Mouse (Mus musculus) adrenal gland, postnatal 4 days (tissue): ENCODE results near the gene Krt8. TPM values are rescaled to one million over a fixed set of nuclear protein-coding genes. Genes with fewer than 3 reads are reported as not detected.

ENCODE experiments used
- DNase-seq, 2 experiments: peaks; one replicate each; pipeline ENCODE4 v3.0.0; 2021 to 2022; ENCODE audit warnings: low spot score in 2 of 2, mixed read lengths in 2 of 2
- long read RNA-seq, 2 experiments: library from polyadenylated mRNA; stranded (forward); transcript quantifications; one replicate each; pipeline ENCODE4 v2.0.0; 2021
- total RNA-seq, 2 experiments: library from RNA; stranded (reverse); gene quantifications; 2 replicates each; pipeline ENCODE4 v1.2.3; 2021

The Krt8 gene
- total RNA-seq = 10 to 100 TPM; 18.8 TPM
- long read RNA-seq, experiment 1, transcript Krt8-201 (9 exons, 1,958 nt) = major isoform, 9 of 22 reads
- long read RNA-seq, experiment 1, partial matches to known transcripts = 12 of 22 reads
- long read RNA-seq, experiment 1, other reads (novel, unspliced or antisense) = 1 of 22 reads
- long read RNA-seq, experiment 2, transcript Krt8-201 (9 exons, 1,958 nt) = major isoform, 20 of 27 reads
- long read RNA-seq, experiment 2, partial matches to known transcripts = 5 of 27 reads
- long read RNA-seq, experiment 2, other reads (novel, unspliced or antisense) = 2 of 27 reads

- no peak for DNase-seq
Measured at GRCm38 (mm10) chr15:102004189-102004588, at the start of gene Krt8. Gene Krt8 (minus strand): TSS chr15:102004482.

GRCm38 (mm10) chr15:102051920-102052683, 47.8 kb upstream of the Krt8 start:
- DNase-seq = peak in 1 of 2 experiments; percentile 12

GRCm38 (mm10) chr15:102049871-102050270, 45.6 kb upstream of the Krt8 start:
- no peak for DNase-seq

DNA sequence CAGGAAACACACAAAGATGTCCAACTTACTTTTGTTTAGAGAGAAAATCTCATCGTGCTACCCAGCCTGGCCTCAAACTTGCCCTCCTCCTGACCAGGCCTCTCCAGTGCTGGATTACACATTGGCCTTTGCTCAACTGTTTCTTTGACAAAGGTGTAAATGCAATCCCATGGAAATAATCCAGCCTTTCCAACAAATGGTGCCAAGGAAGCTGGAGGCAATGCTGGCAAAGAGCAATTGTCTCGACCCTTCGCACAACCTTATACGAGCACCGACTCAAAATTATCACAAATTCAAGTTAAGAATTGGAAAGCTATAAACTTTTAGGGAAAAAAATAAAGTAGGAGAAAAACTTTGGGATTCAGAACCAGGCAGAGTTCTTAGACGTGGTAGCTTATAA, 43.7 kb upstream of the Krt8 start:
- DNase-seq = no peak

DNA sequence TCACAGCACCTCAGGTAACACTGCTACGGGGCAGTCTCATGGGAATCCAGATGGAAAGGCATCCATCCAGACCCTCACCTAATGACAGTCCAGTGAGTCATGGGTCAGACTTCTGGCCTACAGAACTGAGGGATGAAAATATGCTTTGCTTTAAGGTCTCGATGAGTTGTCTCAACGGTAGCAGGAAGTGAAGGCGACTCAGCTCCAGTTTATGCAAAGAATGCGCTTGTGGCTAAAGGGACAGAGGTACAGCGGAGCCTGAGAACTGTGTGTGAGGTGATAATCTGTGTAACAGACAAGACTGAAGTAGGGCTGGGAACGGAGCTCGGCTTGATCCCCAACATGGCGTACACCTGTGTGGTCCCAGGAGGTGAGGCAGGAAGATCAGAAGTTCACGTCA, 41.4 kb upstream of the Krt8 start:
- DNase-seq = no peak

DNA sequence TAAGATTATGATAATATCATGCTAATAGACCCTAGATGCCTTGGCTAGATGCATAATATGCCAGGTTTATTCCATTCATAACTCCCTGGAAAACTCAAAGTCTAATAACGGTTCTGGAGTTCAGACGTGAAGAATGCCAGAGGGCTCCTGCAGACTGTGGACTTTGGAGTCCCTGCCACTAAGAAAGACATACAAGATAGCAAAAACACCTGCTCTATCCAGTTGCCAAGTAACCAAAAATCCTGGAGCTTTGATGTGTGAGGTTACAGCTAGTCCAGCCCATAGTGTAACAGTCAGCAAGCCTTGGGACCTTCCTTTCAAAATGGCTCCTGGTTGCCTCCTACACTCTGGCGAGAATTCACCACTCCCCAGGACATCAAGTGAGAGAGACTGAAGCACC, 40.5 kb upstream of the Krt8 start:
- no peak for DNase-seq

- DNase-seq = no peak
Measured at GRCm38 (mm10) chr15:102041951-102042350, 37.7 kb upstream of the Krt8 start.

- no peak for DNase-seq
Measured at GRCm38 (mm10) chr15:102040277-102040676, 36.0 kb upstream of the Krt8 start.

GRCm38 (mm10) chr15:102034121-102035053, 30.1 kb upstream of the Krt8 start:
- DNase-seq = no peak

GRCm38 (mm10) chr15:102028040-102028439, 23.8 kb upstream of the Krt8 start, which contains the start of gene Krt18:
Gene Krt18 (plus strand): TSS chr15:102028180.
- no peak for DNase-seq

GRCm38 (mm10) chr15:102026430-102026829, 22.1 kb upstream of the Krt8 start:
- no peak for DNase-seq

- no peak for DNase-seq
Measured at GRCm38 (mm10) chr15:102025136-102025872, 21.0 kb upstream of the Krt8 start.

GRCm38 (mm10) chr15:102023888-102024287, 19.6 kb upstream of the Krt8 start:
- no peak for DNase-seq

DNA sequence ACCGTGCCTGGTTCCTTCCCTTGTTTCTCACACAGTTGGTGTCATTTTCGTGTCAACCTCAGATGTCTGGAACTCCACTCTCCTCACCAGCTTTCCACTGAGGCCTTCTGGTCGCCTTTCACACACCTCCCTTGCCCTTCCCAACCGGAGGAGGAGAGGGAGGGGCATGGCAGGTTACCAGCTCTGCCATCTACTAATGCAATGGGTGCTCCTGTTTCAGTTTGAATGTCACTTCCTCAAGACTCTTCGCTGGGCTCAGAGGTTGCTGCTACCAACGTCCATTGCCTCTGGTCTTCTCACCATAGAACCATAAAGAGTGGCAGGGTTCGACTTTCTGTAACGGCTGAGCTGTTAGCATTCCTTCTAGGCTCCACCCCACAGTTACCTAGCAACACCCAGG, 18.2 kb upstream of the Krt8 start:
- DNase-seq = no peak

- DNase-seq = no peak
Measured at GRCm38 (mm10) chr15:102017918-102018463, 13.7 kb upstream of the Krt8 start.

- no peak for DNase-seq
Measured at GRCm38 (mm10) chr15:102016787-102017186, 12.5 kb upstream of the Krt8 start.

DNA sequence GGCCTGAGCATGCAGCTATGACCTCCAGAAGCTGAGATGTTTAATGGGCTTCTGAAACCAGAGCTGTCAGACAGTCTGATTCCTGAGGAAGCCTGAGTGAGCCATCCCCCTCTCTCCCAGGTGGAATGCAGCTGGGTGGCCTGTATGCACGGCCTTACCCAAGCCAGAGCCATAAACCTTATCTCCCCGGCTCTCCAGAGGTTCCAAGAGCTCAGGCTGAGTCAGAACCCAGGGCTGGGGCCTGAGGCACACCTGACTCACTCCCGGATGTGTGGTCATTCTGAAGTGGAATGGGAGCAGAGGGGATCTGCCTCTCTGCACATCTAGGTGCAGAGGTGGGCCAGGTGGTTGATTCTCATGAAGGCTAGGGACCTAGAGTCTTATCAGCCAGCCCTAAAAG, 11.8 kb upstream of the Krt8 start:
- no peak for DNase-seq

- DNase-seq = no peak
Measured at GRCm38 (mm10) chr15:102014848-102015247, 10.6 kb upstream of the Krt8 start.

GRCm38 (mm10) chr15:102013651-102014050, 9.4 kb upstream of the Krt8 start:
- no peak for DNase-seq

DNA sequence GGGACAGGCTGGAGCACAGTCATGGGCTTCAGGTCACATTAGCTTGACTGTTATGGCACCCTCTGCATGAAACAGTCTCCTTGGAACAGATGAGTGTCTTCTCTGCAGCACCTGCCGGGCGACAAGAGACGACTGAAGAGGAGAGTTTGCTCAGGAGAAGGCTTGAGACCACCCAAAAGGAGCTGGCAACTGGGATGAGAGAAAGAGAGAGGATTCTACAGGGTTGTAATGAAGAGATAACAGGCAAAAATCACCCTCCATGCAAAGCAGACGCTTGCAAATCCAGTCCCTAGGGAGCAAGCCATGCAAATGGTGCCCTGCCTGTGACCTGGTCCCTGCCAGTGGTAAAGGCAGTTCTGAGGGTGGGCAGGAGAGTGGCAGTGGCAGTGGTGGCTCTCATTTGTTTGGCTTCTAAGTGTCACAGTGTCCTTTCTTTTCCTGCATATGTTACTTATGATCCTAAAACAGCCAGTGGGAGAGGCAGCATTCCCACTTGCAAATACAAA, 8.0 kb upstream of the Krt8 start:
- no peak for DNase-seq
